Mouse (Mus musculus): ENCODE results near the gene Popdc2. TPM values are rescaled to one million over a fixed set of nuclear protein-coding genes. Genes with fewer than 3 reads are reported as not detected.

Popdc2 gene
- polyA plus RNA-seq, 1 experiment from 2014 or later = 15.4 TPM

DNA sequence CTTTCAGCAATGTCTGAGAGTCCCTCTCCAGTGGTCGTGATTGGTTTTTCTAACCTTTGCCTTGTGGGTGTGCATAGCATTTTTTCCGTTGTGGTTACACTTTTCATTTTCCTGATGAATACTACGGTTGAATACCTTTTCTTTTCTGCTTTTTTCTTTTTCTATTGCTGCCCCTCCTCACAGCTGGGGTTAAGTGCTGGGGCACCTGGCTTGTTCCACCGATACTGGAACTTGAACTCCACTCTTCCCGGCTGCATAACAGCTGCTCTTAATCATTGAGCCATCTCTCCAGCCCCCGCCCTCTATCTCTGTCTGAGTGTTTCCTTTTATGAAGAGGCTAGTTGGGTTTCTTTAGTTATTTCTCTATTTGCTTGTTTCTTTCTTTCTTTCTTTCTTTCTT, 17.1 kb downstream of the Popdc2 start:
- Histone ChIP-seq H3K4me2 (replicated peaks) (no peak overlapping the region), H3K27ac (no peak overlapping the region), H3K4me3 (replicated peaks) (no peak overlapping the region), H3K27me3 (replicated peaks) (no peaks in the 10 kb centered on the region), H3K9ac (no peak overlapping the region), H3K9me3 (no peaks in the 10 kb centered on the region), H3K36me3 (no peaks in the 10 kb centered on the region), H3K4me1 (replicated peaks) (0 out of 2 replicates have a peak, but pooled peaks cover 11% of the 10 kb centered on the region)
- ATAC-seq = peak; percentile 60; the same call in 1 of the 2 replicates
- 23% methylated on average over 6 of the region's 6 CpGs for WGBS

DNA sequence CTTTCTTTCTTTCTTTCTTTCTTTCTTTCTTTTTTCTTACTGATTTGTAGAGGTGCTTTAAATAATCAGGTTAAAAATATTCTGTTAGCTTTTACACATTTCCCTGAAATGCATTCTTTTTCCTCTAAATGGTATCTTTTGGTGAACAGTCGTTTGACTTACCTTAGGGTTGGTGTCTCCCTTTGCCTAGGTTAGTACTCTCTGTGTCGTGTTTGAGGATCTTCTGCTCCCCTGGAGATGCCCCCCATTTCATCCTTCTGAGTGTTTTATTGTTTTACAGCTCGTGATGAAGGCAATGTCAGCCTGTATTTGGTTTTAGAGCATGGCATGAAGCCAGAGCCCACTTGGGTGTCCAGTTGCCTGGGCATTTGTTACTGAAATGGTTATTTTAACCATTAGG, 17.5 kb downstream of the Popdc2 start:
- Histone ChIP-seq H3K4me1 (replicated peaks) (0 out of 2 replicates have a peak, but pooled peaks cover 11% of the 10 kb centered on the region), H3K27ac (no peak overlapping the region), H3K36me3 (no peaks in the 10 kb centered on the region), H3K4me3 (replicated peaks) (no peak overlapping the region), H3K27me3 (replicated peaks) (no peaks in the 10 kb centered on the region), H3K9ac (no peak overlapping the region), H3K4me2 (replicated peaks) (no peak overlapping the region), H3K9me3 (no peaks in the 10 kb centered on the region)
- 27% methylated on average over 3 of the region's 3 CpGs for WGBS
- no peak for ATAC-seq

DNA sequence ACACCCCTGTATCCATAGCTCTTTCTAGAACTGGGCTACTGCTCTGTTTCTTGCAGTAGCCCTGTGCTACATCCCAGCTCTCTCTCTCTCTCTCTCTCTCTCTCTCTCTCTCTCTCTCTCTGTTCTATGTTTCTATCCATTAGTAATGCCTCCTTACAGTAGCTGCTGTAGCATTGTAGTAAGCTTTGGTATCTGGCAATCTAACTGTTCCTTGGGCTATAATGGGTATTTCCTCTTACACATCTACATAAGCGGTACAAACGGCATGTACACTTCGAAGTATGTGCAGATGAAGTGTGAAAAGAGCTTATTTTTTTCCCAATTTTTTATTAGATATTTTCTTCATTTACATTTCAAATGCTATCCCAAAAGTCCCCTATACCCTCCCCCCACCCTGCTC, 17.9 kb downstream of the Popdc2 start:
- no peak for ATAC-seq
- no peaks in the 10 kb centered on the region for H3K36me3 ChIP-seq
- H3K9me3 ChIP-seq = no peaks in the 10 kb centered on the region
- H3K4me2 ChIP-seq (replicated peaks) = no peak overlapping the region
- no peaks in the 10 kb centered on the region for H3K27me3 ChIP-seq (replicated peaks)
- no peak overlapping the region for H3K4me3 ChIP-seq (replicated peaks)
- H3K27ac ChIP-seq = no peak overlapping the region
- H3K9ac ChIP-seq = no peak overlapping the region
- 87% methylated on average over 3 of the region's 3 CpGs for WGBS
- H3K4me1 ChIP-seq (replicated peaks) = 0 out of 2 replicates have a peak, but pooled peaks cover 11% of the 10 kb centered on the region

DNA sequence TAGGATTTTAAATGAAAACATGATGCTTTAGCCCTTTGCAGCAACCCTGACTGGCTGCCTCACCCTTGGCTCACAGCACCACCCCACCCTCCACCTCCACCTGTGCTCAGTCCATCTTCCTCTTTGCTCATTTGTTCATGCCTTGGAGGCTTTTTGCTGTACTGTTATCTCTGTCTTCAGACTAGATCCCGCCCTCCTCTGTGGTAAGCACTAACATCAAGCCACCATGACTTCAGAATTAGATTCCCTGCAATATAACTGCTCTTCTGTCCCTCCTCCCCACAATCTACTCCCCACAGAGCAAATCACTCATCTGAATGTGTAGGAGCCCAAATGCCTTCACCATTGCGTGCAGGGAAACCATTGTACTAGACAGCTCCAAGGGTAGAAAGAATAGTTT, 21.7 kb downstream of the Popdc2 start:
- no peak for ATAC-seq
- H3K9ac ChIP-seq = no peak overlapping the region
- H3K36me3 ChIP-seq = no peaks in the 10 kb centered on the region
- no peaks in the 10 kb centered on the region for H3K27me3 ChIP-seq (replicated peaks)
- 0 out of 2 replicates have a peak, but pooled peaks cover 3% of the 10 kb centered on the region for H3K4me1 ChIP-seq (replicated peaks)
- H3K9me3 ChIP-seq = no peaks in the 10 kb centered on the region
- 80% methylated on average over 2 of the region's 2 CpGs for WGBS
- no peak overlapping the region for H3K4me2 ChIP-seq (replicated peaks)
- H3K4me3 ChIP-seq (replicated peaks) = no peak overlapping the region
- no peak overlapping the region for H3K27ac ChIP-seq

DNA sequence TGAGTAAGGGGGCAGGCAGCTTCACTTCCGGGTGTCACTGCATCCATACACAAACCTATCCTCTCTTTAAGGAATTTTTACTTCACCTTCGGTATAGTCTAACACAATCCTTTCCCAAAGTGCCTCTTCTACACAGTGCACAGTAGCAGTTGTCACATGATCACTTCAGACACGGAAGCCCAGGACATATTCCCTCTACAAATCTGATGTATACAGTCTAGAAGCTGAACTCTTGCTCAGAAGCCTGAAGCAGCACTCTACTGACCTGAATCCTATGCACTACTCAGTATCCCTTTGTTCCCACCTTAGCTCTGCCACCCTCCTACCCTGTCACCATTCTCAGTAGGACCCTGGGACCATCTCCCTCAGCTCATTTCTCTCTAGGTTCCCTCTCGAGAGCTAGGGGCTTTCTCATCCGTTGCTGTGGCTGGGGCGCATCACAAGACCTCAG, 23.2 kb downstream of the Popdc2 start:
- no peaks in the 10 kb centered on the region for H3K9me3 ChIP-seq

DNA sequence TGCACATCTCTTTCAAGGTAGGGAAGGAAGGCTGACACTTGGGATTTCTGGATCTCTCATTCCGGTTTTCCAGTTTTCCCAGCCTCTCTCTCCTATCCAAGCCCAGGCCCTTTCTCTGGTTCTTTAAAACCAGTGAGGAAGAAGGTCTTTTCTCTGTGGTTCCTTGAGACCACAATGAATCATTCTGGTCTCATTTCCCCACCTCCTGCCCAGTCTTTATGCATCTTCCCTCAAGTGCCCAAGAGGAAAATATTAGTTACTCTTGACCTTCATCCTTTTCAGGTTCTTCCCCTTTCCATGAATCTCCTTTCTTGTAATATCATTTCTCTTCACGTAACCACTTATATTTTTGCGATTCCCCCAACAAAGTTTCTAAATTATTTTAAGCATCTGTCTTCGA, 23.7 kb downstream of the Popdc2 start:
- no peak for ATAC-seq
- no peak overlapping the region for H3K9ac ChIP-seq
- no peaks in the 10 kb centered on the region for H3K36me3 ChIP-seq
- H3K9me3 ChIP-seq = no peaks in the 10 kb centered on the region
- H3K27me3 ChIP-seq (replicated peaks) = no peaks in the 10 kb centered on the region
- no peak overlapping the region for H3K4me3 ChIP-seq (replicated peaks)
- no peak overlapping the region for H3K27ac ChIP-seq
- 95% methylated on average over 4 of the region's 4 CpGs for WGBS
- H3K4me1 ChIP-seq (replicated peaks) = no peaks in the 10 kb centered on the region
- no peak overlapping the region for H3K4me2 ChIP-seq (replicated peaks)

More for the DNA sequence above, 23.2 kb downstream of the Popdc2 start:
- H3K27me3 ChIP-seq (replicated peaks) = no peaks in the 10 kb centered on the region
- WGBS = 86% methylated on average over 6 of the region's 6 CpGs
- no peaks in the 10 kb centered on the region for H3K4me1 ChIP-seq (replicated peaks)
- H3K36me3 ChIP-seq = no peaks in the 10 kb centered on the region
- H3K27ac ChIP-seq = no peak overlapping the region
- no peak overlapping the region for H3K4me3 ChIP-seq (replicated peaks)
- no peak for ATAC-seq
- no peak overlapping the region for H3K9ac ChIP-seq
- H3K4me2 ChIP-seq (replicated peaks) = no peak overlapping the region

DNA sequence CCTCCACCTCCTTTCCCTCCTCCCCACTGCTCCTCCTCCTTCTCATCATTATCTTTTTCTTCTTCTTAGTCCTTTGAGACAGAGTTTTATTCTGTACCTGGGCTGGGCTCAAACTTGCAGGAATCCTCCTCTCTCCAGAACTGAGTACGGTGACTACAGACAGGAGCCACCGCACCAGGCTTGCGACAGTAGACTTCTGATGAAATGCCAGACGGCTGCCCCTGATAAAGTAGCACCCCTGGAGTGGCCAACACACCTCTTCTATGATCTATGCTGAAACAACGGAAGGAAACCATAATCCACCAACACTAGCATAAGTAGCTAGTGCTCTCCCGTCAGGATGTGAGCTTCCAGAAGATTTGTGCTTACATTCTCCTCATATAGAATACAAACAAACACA, 25.4 kb downstream of the Popdc2 start:
- Histone ChIP-seq H3K27me3 (replicated peaks) (no peaks in the 10 kb centered on the region), H3K36me3 (no peaks in the 10 kb centered on the region), H3K9ac (no peak overlapping the region), H3K4me2 (replicated peaks) (no peak overlapping the region), H3K9me3 (no peaks in the 10 kb centered on the region), H3K27ac (no peak overlapping the region), H3K4me1 (replicated peaks) (no peaks in the 10 kb centered on the region), H3K4me3 (replicated peaks) (no peak overlapping the region)
- 87% methylated on average over 6 of the region's 6 CpGs for WGBS
- ATAC-seq = no peak

DNA sequence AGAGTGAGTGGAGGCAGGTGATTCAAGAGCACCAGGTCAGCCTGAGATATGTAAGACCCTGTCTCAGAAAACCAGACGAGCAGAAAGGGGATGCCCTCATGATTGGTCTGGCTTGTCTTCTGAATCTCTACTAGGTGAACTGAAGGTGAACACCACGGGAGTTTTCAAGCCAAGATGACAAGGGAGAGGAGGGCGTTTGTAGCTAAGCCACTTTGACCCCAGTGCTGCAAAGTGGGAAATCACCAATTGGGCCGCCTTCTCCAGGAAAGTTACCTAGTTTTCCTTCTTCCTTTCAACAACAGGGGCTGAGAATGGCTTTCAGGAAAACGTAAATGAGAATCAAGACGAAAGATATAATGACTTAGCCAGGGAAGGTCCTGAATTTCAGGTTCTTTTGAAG, 26.7 kb downstream of the Popdc2 start:
- ATAC-seq = no peak
- Histone ChIP-seq H3K9ac (no peak overlapping the region), H3K4me1 (replicated peaks) (no peaks in the 10 kb centered on the region), H3K36me3 (no peaks in the 10 kb centered on the region), H3K27me3 (replicated peaks) (no peaks in the 10 kb centered on the region), H3K9me3 (no peaks in the 10 kb centered on the region), H3K4me2 (replicated peaks) (no peak overlapping the region), H3K4me3 (replicated peaks) (no peak overlapping the region), H3K27ac (no peak overlapping the region)
- WGBS = 78% methylated on average over 6 of the region's 6 CpGs

DNA sequence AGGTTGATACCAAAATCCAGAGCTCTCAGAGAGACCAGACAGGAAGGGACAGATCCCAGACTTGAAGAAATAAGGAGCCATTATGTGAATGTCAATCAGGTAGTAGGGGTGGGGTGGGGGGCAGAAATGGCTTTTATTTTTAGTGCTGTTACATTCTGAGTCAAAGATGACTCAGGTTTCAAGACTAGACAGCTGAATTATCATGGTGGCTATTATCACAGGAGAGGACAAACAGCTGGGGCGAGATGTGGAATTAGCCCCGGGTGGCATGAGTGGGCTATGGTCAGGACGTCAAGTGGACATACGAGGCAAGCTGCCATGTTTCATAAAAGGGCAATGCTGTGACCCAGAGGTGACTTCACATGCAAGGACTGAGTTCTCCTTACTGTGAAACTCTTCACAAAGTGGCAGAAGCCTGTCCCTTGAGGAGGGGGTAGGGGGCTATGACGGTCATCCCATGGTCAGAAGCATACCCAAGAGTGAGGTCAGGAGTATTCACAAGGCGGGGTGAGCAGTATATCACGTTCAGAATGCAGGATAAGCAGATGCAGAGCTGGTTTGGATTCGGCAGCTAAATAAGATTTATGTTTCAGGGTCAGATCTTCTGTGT, 27.4 kb downstream of the Popdc2 start:
- no peak for ATAC-seq
- no peaks in the 10 kb centered on the region for H3K27me3 ChIP-seq (replicated peaks)
- 75% methylated on average over 8 of the region's 8 CpGs for WGBS
- H3K36me3 ChIP-seq = no peaks in the 10 kb centered on the region
- H3K4me1 ChIP-seq (replicated peaks) = no peaks in the 10 kb centered on the region
- no peak overlapping the region for H3K27ac ChIP-seq
- no peak overlapping the region for H3K4me3 ChIP-seq (replicated peaks)
- H3K9me3 ChIP-seq = no peaks in the 10 kb centered on the region
- no peak overlapping the region for H3K4me2 ChIP-seq (replicated peaks)
- H3K9ac ChIP-seq = no peak overlapping the region

DNA sequence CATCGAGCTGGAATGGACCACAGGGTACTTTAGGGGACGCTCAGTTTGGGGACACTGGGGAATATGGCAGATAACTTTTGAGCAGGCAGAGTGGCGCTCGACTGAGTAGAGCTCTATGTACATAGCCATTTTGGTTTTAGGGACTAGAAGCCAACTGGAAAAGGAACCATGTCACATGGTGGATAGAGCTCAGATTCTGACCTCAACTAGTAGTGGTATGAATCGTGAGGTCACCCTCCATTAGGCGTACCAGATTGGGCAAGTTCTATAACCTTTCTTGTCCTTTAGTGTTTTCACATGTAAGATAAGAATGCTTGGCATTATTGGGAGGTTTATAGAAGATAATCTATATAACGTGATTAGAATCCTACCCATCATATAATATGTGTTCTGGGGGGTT, 28.3 kb downstream of the Popdc2 start:
- Histone ChIP-seq H3K36me3 (no peaks in the 10 kb centered on the region), H3K27ac (no peak overlapping the region), H3K9ac (no peak overlapping the region), H3K4me3 (replicated peaks) (no peak overlapping the region), H3K9me3 (no peaks in the 10 kb centered on the region), H3K4me2 (replicated peaks) (no peak overlapping the region), H3K27me3 (replicated peaks) (no peaks in the 10 kb centered on the region), H3K4me1 (replicated peaks) (no peaks in the 10 kb centered on the region)
- ATAC-seq = no peak
- WGBS = 90% methylated on average over 7 of the region's 7 CpGs

DNA sequence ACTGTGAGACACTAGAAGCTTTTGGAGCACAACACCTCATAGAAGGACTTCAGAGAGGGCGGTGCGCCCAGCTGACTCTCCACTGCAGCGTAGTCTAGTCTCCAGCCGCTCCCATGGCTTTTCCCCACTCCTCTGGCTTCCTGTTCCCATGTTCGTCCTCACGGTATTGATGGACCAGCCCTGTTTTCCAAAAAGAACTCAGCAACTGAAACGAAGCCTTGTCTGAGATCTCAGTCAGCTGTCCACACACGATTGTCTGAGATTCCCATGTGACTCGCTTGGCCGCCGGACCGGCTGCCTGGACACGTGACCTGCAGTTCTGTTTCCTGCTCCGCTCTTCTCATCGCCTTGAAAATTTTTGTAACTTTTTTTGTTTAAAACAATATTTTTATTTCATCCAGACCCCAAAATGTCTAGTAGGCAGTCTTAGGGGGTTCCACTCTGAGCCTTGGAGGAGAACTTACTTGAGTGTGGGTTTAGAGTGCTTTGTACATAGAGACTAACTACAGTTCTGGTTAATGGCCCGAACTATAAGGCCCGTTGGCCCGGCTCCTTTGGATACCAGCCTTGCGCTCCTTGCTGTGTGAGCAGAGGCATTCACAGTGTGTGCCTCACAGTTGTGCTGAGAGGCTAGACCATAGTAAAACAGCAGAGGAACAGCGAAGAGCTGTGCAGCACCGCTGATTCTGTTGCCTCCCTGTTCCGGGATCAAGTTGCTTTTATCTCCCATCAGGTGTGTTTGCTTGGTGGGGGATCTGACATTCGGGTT, 30.3 kb downstream of the Popdc2 start:
- 79% methylated on average over 23 of the region's 23 CpGs for whole genome bisulfite sequencing

DNA sequence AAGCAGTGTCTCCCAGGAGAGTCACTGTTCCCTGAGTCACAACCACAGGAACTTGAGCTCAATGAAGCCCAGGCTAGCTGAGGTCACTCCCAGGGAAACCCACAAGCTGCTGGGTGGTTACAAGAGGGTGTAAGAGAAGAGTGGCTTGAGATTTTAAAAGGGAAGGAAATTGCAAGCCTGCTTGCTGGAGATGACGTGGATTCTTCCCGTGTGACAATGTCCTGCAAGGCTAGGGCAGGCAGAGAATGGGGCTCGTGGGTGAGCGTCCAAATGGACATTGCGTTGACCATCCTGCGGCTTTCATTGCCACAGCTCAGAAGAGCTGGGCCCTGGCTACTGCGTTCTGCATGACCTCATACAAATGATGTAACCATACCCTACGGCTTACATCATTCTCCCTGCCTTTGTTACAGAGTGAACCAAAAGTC, 32.2 kb downstream of the Popdc2 start:
- H3K9ac ChIP-seq = no peak overlapping the region
- H3K27ac ChIP-seq = no peak overlapping the region
- no peak overlapping the region for H3K4me3 ChIP-seq (replicated peaks)
- no peaks in the 10 kb centered on the region for H3K9me3 ChIP-seq
- H3K27me3 ChIP-seq (replicated peaks) = no peaks in the 10 kb centered on the region
- H3K36me3 ChIP-seq = no peaks in the 10 kb centered on the region
- ATAC-seq = no peak
- 78% methylated on average over 8 of the region's 8 CpGs for WGBS
- H3K4me2 ChIP-seq (replicated peaks) = no peak overlapping the region
- H3K4me1 ChIP-seq (replicated peaks) = peaks cover 3% of the 10 kb centered on the region; the same call in 1 of the 2 replicates

More for the DNA sequence above, 30.3 kb downstream of the Popdc2 start:
- Histone ChIP-seq H3K27ac (no peak overlapping the region), H3K9ac (no peak overlapping the region), H3K4me2 (replicated peaks) (no peak overlapping the region), H3K4me3 (replicated peaks) (no peak overlapping the region), H3K27me3 (replicated peaks) (no peaks in the 10 kb centered on the region), H3K4me1 (replicated peaks) (0 out of 2 replicates have a peak, but pooled peaks cover 2% of the 10 kb centered on the region), H3K36me3 (no peaks in the 10 kb centered on the region), H3K9me3 (no peaks in the 10 kb centered on the region)
- no peak for ATAC-seq
